Mouse (Mus musculus): Measurements from ENCODE around the gene Cd247. TPM values are rescaled to one million over a fixed set of nuclear protein-coding genes. Genes with fewer than 3 reads are reported as not detected.

The Cd247 gene
- polyA plus RNA-seq, 1 experiment: not detected

GRCm38 (mm10) chr1:165790461-165791210 lies 2.2 kb downstream of the Cd247 start:
- no peak overlapping the region for H3K27ac ChIP-seq (ENCODE audit: insufficient read depth, low read depth, low read length)
- H3K4me1 ChIP-seq (ENCODE audit: control insufficient read depth, insufficient read depth, low read length): no peaks in the 10 kb centered on the region
- TF ChIP-seq CTCF (IDR thresholded peaks at IDR 0.05; ENCODE audit: low read depth, low read length) (no peak), POLR2A (IDR thresholded peaks at IDR 0.05; ENCODE audit: borderline replicate concordance, low read depth, low read length) (no peak)
- no peak overlapping the region for H3K4me3 ChIP-seq (ENCODE audit: insufficient read depth, low read length)

DNA sequence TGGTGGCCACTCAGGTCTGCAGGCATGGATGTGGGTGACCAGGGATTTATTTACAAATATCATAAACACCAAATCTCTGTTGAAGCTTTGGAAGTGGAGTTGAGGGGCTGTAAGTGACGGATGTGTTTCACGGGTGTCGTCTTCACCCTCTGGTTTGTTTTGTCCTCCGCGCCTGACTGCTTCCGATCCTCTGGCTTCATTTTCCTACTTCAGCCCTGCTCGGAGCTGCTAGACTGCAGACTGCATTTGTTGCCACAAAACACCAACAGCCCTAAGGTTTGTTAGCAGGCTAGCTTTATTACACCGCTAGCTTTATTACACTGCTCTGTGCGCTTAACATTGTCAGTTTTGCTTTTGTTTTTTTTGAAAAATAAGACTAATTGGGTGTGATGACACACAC lies 2.9 kb downstream of the Cd247 start:
- Histone ChIP-seq H3K27ac (ENCODE audit: insufficient read depth, low read depth, low read length) (no peak overlapping the region), H3K4me3 (ENCODE audit: insufficient read depth, low read length) (no peak overlapping the region), H3K4me1 (ENCODE audit: control insufficient read depth, insufficient read depth, low read length) (no peaks in the 10 kb centered on the region)
- no peak for TF ChIP-seq CTCF (IDR thresholded peaks at IDR 0.05; ENCODE audit: low read depth, low read length)
- TF ChIP-seq POLR2A (IDR thresholded peaks at IDR 0.05; ENCODE audit: borderline replicate concordance, low read depth, low read length): no peak

- Histone ChIP-seq H3K4me3 (ENCODE audit: insufficient read depth, low read length) (no peak overlapping the region), H3K27ac (ENCODE audit: insufficient read depth, low read depth, low read length) (no peak overlapping the region), H3K4me1 (ENCODE audit: control insufficient read depth, insufficient read depth, low read length) (no peaks in the 10 kb centered on the region)
- TF ChIP-seq POLR2A (IDR thresholded peaks at IDR 0.05; ENCODE audit: borderline replicate concordance, low read depth, low read length): no peak
- TF ChIP-seq CTCF (IDR thresholded peaks at IDR 0.05; ENCODE audit: low read depth, low read length): no peak
Observed at GRCm38 (mm10) chr1:165801709-165802310, 13.3 kb downstream of the Cd247 start.

GRCm38 (mm10) chr1:165803107-165803506 lies 14.6 kb downstream of the Cd247 start:
- no peaks in the 10 kb centered on the region for H3K4me1 ChIP-seq (ENCODE audit: control insufficient read depth, insufficient read depth, low read length)
- TF ChIP-seq POLR2A (IDR thresholded peaks at IDR 0.05; ENCODE audit: borderline replicate concordance, low read depth, low read length) (no peak), CTCF (IDR thresholded peaks at IDR 0.05; ENCODE audit: low read depth, low read length) (no peak)
- H3K27ac ChIP-seq (ENCODE audit: insufficient read depth, low read depth, low read length): no peak overlapping the region
- H3K4me3 ChIP-seq (ENCODE audit: insufficient read depth, low read length): no peak overlapping the region

DNA sequence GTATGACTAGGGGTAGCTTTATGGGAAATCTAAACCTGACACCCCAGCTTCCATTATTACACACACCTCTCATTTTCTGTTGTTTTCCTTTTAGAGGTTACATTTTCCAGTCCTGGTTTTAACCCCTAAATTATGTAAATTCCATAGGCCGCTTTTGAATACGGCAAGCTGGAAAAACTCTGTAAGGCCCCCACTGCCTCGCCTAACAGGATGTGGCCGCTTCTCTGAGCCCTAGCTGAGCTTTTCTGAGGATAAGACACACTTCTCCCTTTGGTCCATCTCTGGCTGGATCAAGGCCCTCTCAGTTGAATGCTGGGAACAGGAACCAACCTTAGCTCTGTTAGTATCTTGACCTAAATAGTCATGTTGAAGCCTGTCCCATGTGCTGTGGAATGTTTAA lies 15.7 kb downstream of the Cd247 start:
- H3K4me1 ChIP-seq (ENCODE audit: control insufficient read depth, insufficient read depth, low read length): no peaks in the 10 kb centered on the region
- TF ChIP-seq CTCF (IDR thresholded peaks at IDR 0.05; ENCODE audit: low read depth, low read length) (no peak), POLR2A (IDR thresholded peaks at IDR 0.05; ENCODE audit: borderline replicate concordance, low read depth, low read length) (no peak)
- no peak overlapping the region for H3K27ac ChIP-seq (ENCODE audit: insufficient read depth, low read depth, low read length)

GRCm38 (mm10) chr1:165810633-165811032 lies 22.2 kb downstream of the Cd247 start:
- no peak overlapping the region for H3K4me3 ChIP-seq (ENCODE audit: insufficient read depth, low read length)
- H3K4me1 ChIP-seq (ENCODE audit: control insufficient read depth, insufficient read depth, low read length): no peaks in the 10 kb centered on the region
- no peak for TF ChIP-seq CTCF (IDR thresholded peaks at IDR 0.05; ENCODE audit: low read depth, low read length)
- no peak for TF ChIP-seq POLR2A (IDR thresholded peaks at IDR 0.05; ENCODE audit: borderline replicate concordance, low read depth, low read length)
- no peak overlapping the region for H3K27ac ChIP-seq (ENCODE audit: insufficient read depth, low read depth, low read length)

More for the DNA sequence above, 15.7 kb downstream of the Cd247 start:
- H3K4me3 ChIP-seq (ENCODE audit: insufficient read depth, low read length): no peak overlapping the region

DNA sequence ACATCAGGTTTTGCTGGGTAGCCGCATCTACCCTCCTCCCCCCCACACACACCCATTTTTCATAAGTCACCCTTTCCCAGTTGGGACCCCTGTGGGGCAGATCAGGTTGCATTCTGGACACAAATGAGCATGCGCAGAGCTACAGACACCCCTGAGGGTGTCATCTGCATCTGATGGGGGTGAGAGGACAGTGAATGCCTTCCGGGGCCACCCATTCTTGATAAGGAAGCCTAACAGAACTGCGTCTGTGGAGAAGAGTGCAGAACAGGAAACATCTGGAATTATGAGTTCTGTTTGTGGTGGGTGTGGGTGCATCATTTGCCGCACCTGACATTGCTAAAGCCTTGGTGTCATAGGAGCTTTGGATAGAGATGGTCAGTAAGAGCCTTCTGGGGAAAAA lies 22.7 kb downstream of the Cd247 start:
- Histone ChIP-seq H3K27ac (ENCODE audit: insufficient read depth, low read depth, low read length) (no peak overlapping the region), H3K4me3 (ENCODE audit: insufficient read depth, low read length) (no peak overlapping the region), H3K4me1 (ENCODE audit: control insufficient read depth, insufficient read depth, low read length) (no peaks in the 10 kb centered on the region)
- TF ChIP-seq CTCF (IDR thresholded peaks at IDR 0.05; ENCODE audit: low read depth, low read length) (no peak), POLR2A (IDR thresholded peaks at IDR 0.05; ENCODE audit: borderline replicate concordance, low read depth, low read length) (no peak)

GRCm38 (mm10) chr1:165812775-165813174 lies 24.3 kb downstream of the Cd247 start:
- no peak for TF ChIP-seq CTCF (IDR thresholded peaks at IDR 0.05; ENCODE audit: low read depth, low read length)
- no peak for TF ChIP-seq POLR2A (IDR thresholded peaks at IDR 0.05; ENCODE audit: borderline replicate concordance, low read depth, low read length)
- Histone ChIP-seq H3K27ac (ENCODE audit: insufficient read depth, low read depth, low read length) (no peak overlapping the region), H3K4me1 (ENCODE audit: control insufficient read depth, insufficient read depth, low read length) (no peaks in the 10 kb centered on the region), H3K4me3 (ENCODE audit: insufficient read depth, low read length) (no peak overlapping the region)

- no peak overlapping the region for H3K4me3 ChIP-seq (ENCODE audit: insufficient read depth, low read length)
- no peaks in the 10 kb centered on the region for H3K4me1 ChIP-seq (ENCODE audit: control insufficient read depth, insufficient read depth, low read length)
- no peak for TF ChIP-seq CTCF (IDR thresholded peaks at IDR 0.05; ENCODE audit: low read depth, low read length)
- TF ChIP-seq POLR2A (IDR thresholded peaks at IDR 0.05; ENCODE audit: borderline replicate concordance, low read depth, low read length): no peak
Observed at GRCm38 (mm10) chr1:165814116-165814515, 25.6 kb downstream of the Cd247 start.

GRCm38 (mm10) chr1:165814521-165815278 lies 26.2 kb downstream of the Cd247 start:
- Histone ChIP-seq H3K4me1 (ENCODE audit: control insufficient read depth, insufficient read depth, low read length) (no peaks in the 10 kb centered on the region), H3K27ac (ENCODE audit: insufficient read depth, low read depth, low read length) (no peak overlapping the region), H3K4me3 (ENCODE audit: insufficient read depth, low read length) (no peak overlapping the region)
- TF ChIP-seq POLR2A (IDR thresholded peaks at IDR 0.05; ENCODE audit: borderline replicate concordance, low read depth, low read length) (no peak), CTCF (IDR thresholded peaks at IDR 0.05; ENCODE audit: low read depth, low read length) (no peak)

More at GRCm38 (mm10) chr1:165814116-165814515, 25.6 kb downstream of the Cd247 start:
- H3K27ac ChIP-seq (ENCODE audit: insufficient read depth, low read depth, low read length): no peak overlapping the region

Data from bone marrow macrophage, adult 2 months (primary cell).